Mouse (Mus musculus): ENCODE results near the gene Abhd17a. TPM values are rescaled to one million over a fixed set of nuclear protein-coding genes. Genes with fewer than 3 reads are reported as not detected.

The Abhd17a gene
- polyA plus RNA-seq (2015; fragmentation: Nextera tagmentation; extraction: Ambion mirVana): 102 and 134 TPM in 2 replicates

GRCm38 (mm10) chr10:80589879-80590854 is at the start of gene Abhd17a:
Abhd17a (minus strand) TSS chr10:80590341.

DNA sequence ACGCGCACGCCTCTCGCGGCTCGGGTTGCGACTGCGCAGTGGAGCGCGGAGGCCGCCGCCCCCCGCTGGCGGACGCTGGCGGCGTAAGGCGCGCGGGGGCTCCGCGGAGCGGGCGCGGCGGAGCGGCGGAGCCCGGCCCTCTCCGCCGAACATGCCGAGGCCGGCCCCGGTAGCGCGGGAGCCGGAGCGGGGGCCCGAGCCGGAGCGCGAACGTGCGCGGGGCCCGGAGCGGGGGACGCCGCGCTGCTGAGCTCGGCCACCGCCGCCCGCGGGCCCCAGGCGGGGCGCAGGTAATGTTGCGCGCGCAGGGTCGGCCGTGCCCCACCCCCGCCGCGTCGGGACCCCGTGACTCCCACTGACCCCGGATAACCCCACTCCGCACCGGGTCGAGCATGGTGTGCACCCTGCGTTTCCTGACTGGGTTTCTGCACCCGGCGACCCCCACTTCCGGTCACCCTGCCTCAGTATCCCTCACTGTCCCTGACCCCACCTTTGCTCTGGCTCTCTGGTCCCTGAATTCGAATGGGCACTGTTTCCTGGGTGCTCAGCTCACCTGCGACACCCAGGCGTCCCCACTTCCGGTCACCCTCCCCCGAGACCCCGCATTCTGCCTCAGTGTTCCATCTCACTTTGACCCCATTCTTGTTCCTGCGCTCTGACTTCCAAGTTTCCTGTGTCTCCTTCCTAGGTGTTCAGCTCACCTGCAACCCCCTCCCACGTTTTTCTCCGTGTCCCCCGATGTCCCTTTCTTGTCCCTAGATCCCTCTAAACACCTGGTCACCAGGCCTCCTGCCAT is 32.7 kb upstream of the Abhd17a start, which contains the start of gene Csnk1g2:
Csnk1g2 (plus strand) TSS at position 178 of the 796 bp plus-strand sequence.

GRCm38 (mm10) chr10:80605721-80606120 is 15.6 kb upstream of the Abhd17a start, which contains the start of gene Gm49322:
Gm49322 (plus strand) TSS chr10:80606021.

DNA sequence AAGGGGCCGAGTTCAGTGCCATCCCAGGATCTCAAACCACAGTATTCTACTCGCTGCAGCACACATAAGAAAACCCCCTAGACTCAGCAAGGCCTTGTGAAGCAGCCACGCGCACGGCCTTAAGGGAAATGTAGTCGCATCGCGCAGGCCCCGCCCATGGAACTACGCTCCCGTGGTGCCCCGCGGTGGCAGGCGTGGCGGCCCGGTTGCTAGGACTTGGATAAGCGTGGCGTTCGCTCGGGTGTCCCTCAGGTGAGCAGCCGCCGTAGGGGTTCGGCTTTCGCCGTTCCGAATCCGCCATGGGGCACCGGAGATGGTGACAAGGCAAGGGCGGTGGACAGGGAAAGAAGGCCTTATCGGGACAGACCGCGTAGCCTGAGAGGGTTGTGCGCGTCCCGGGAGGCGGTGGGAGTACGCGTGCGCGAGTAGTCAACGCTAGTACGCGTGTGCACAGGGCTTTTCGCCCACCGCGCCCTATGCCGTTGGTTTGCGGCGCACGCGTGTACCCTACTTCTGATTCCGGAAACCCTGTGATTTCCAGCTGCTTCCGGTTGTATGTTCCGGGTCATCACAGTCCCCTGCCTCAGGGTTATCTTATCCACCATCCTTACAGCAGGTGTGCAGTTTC is 12.7 kb upstream of the Abhd17a start, which contains the start of the genes Scamp4 and Adat3:
Scamp4 (plus strand) TSS at position 175 of the 628 bp plus-strand sequence.
Adat3 (plus strand) TSS at position 183 of the 628 bp plus-strand sequence.

DNA sequence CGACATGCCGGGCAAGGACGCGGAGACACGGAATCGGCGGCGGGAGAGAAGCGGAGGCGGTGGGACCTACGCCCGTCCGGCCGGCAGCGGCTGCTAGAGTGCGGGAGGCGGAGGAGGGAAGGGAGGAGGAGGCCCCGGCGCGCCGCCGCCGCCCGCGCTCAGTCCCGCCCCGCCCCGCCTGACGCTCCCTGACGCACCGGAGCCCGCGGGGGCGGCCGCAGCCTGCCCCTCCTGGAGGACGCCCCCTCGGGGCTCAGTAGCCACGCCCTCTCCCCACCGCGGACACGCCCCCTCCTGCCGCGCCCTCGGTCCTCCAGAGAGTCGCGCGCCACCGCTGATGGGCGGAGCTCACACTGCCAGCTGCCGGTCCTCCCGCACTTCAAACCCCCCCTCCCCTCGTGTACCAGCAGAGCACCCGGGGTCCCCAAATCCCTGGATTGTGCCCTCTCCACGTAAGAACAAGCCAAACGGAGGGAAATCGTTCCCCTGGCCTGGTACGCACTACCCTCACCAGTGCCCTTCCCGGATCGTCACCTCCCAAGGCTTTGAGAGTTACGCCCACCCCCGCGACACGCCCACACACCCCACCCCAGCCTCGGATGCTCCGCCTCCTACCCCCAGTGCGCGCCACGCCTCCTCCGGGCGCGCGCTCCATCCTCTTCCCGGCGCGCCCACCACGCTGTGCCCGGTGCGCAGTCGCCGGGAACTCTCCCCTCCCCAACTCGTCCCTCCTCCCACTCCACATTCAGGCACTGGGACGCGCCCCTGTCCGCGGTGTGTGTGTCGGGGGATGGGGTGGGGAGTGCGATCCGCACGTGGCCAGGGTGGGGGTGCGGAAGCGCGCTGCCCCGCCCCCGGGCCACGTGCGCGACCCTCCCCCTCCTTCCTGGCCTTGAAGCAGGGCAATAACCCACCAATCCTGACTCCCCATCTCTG is 12.7 kb downstream of the Abhd17a start, which contains the start of gene Klf16:
Klf16 (minus strand) TSS at position 127 of the 936 bp plus-strand sequence.

GRCm38 (mm10) chr10:80561116-80561944 is 28.8 kb downstream of the Abhd17a start, which contains the start of gene Rexo1:
Rexo1 (minus strand) TSS chr10:80561560.

GRCm38 (mm10) chr10:80538710-80539394 is 51.3 kb downstream of the Abhd17a start, which contains the start of gene Atp8b3:
Atp8b3 (minus strand) TSS chr10:80539124.

Small RNAs within 50 kb of the gene (microRNA-seq; reads per million reads assigned to microRNA genes)
- not detected for gene Mir6912 (ENCODE audit: borderline replicate concordance, insufficient number of aligned reads)

Other genes with a start within 250 kb of the Abhd17a start
- 24.9 and 42.4 TPM in 2 replicates for gene Adamtsl5, start 241.9 kb downstream of the Abhd17a start, polyA plus RNA-seq (2015; fragmentation: Nextera tagmentation; extraction: Ambion mirVana)
- 0.26 TPM in 1 of 2 replicates, not detected in the other for gene Plk5, start 233.9 kb downstream of the Abhd17a start, polyA plus RNA-seq (2015; fragmentation: Nextera tagmentation; extraction: Ambion mirVana)
- 6.5 and 7.7 TPM in 2 replicates for gene Mex3d, start 202.7 kb downstream of the Abhd17a start, polyA plus RNA-seq (2015; fragmentation: Nextera tagmentation; extraction: Ambion mirVana)
- gene Mbd3, start 190.8 kb downstream of the Abhd17a start, polyA plus RNA-seq (2015; fragmentation: Nextera tagmentation; extraction: Ambion mirVana): 90.1 and 97.9 TPM in 2 replicates
- 1,129 and 1,245 TPM in 2 replicates for gene Uqcr11, start 183.5 kb downstream of the Abhd17a start, polyA plus RNA-seq (2015; fragmentation: Nextera tagmentation; extraction: Ambion mirVana)
- gene Tcf3, start 156.7 kb downstream of the Abhd17a start, polyA plus RNA-seq (2015; fragmentation: Nextera tagmentation; extraction: Ambion mirVana): 49.3 and 57.5 TPM in 2 replicates
- gene Onecut3, start 95.5 kb downstream of the Abhd17a start, polyA plus RNA-seq (2015; fragmentation: Nextera tagmentation; extraction: Ambion mirVana): not detected in 2 replicates
- 0.61 and 0.94 TPM in 2 replicates for gene Atp8b3, start 51.2 kb downstream of the Abhd17a start, polyA plus RNA-seq (2015; fragmentation: Nextera tagmentation; extraction: Ambion mirVana)
- gene Rexo1, start 28.8 kb downstream of the Abhd17a start, polyA plus RNA-seq (2015; fragmentation: Nextera tagmentation; extraction: Ambion mirVana): 11.2 and 20.1 TPM in 2 replicates
- gene Klf16, start 13.0 kb downstream of the Abhd17a start, polyA plus RNA-seq (2015; fragmentation: Nextera tagmentation; extraction: Ambion mirVana): 7.9 and 8.0 TPM in 2 replicates
- 54.3 and 79.2 TPM in 2 replicates for gene Scamp4, start 12.5 kb upstream of the Abhd17a start, polyA plus RNA-seq (2015; fragmentation: Nextera tagmentation; extraction: Ambion mirVana)
- 1.7 and 4.1 TPM in 2 replicates for gene Adat3, start 12.5 kb upstream of the Abhd17a start, polyA plus RNA-seq (2015; fragmentation: Nextera tagmentation; extraction: Ambion mirVana)
- gene Gm49322, start 15.7 kb upstream of the Abhd17a start, polyA plus RNA-seq (2015; fragmentation: Nextera tagmentation; extraction: Ambion mirVana): 0.65 and 0.98 TPM in 2 replicates
- 102 and 121 TPM in 2 replicates for gene Csnk1g2, start 32.5 kb upstream of the Abhd17a start, polyA plus RNA-seq (2015; fragmentation: Nextera tagmentation; extraction: Ambion mirVana)
- 50.2 and 59.5 TPM in 2 replicates for gene Btbd2, start 66.7 kb upstream of the Abhd17a start, polyA plus RNA-seq (2015; fragmentation: Nextera tagmentation; extraction: Ambion mirVana)
- gene Mknk2, start 87.8 kb upstream of the Abhd17a start, polyA plus RNA-seq (2015; fragmentation: Nextera tagmentation; extraction: Ambion mirVana): 42.1 and 50.3 TPM in 2 replicates
- gene Mob3a, start 111.6 kb upstream of the Abhd17a start, polyA plus RNA-seq (2015; fragmentation: Nextera tagmentation; extraction: Ambion mirVana): 18.3 and 26.4 TPM in 2 replicates
- 20.7 and 36.4 TPM in 2 replicates for gene Izumo4, start 111.8 kb upstream of the Abhd17a start, polyA plus RNA-seq (2015; fragmentation: Nextera tagmentation; extraction: Ambion mirVana)
- 42.5 and 53.7 TPM in 2 replicates for gene Ap3d1, start 151.9 kb upstream of the Abhd17a start, polyA plus RNA-seq (2015; fragmentation: Nextera tagmentation; extraction: Ambion mirVana)
- 6.1 and 11.7 TPM in 2 replicates for gene Dot1l, start 164.9 kb upstream of the Abhd17a start, polyA plus RNA-seq (2015; fragmentation: Nextera tagmentation; extraction: Ambion mirVana)
- gene Sf3a2, start 207.9 kb upstream of the Abhd17a start, polyA plus RNA-seq (2015; fragmentation: Nextera tagmentation; extraction: Ambion mirVana): 40.1 and 44.3 TPM in 2 replicates
- gene Plekhj1, start 208.3 kb upstream of the Abhd17a start, polyA plus RNA-seq (2015; fragmentation: Nextera tagmentation; extraction: Ambion mirVana): 108 and 114 TPM in 2 replicates
- 0.10 and 0.13 TPM in 2 replicates for gene Amh, start 214.9 kb upstream of the Abhd17a start, polyA plus RNA-seq (2015; fragmentation: Nextera tagmentation; extraction: Ambion mirVana)
- 5.0 and 9.2 TPM in 2 replicates for gene Jsrp1, start 223.2 kb upstream of the Abhd17a start, polyA plus RNA-seq (2015; fragmentation: Nextera tagmentation; extraction: Ambion mirVana)
- gene Oaz1, start 236.3 kb upstream of the Abhd17a start, polyA plus RNA-seq (2015; fragmentation: Nextera tagmentation; extraction: Ambion mirVana): 1,421 and 1,451 TPM in 2 replicates

All from adrenal gland, postnatal 0 days (tissue).